15 mouse cellular contexts compared by ENCODE assay signal in the genomic region with DNA sequence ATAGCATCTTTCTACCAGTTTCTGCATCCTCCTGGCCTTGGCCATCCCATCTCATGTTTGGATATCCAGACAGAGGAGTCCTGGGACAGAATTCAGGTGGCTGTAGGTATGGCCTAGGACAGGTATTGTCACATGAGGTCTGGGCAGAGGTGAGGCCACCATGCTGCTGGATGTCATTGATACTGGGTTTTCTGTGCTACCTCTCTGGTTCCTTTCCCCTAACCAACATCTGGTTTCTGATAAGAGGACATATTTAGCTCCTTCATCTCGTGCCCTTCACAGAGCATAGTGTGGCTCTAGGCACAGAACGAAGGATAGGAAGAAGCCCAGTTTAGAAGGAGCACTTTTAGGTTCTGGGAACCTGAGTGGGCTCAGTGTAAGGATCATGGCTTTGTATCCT. TPM values are rescaled to one million over a fixed set of nuclear protein-coding genes. Genes with fewer than 3 reads are reported as not detected.
DNase-seq lines count a peak whose midpoint lies in the region; ATAC-seq and TF ChIP-seq lines count a peak whose summit lies in the region.
"Had no signal": no experiment of that assay in that cellular context is flagged by ENCODE, and none has a peak within 500 bp of the region (broad histone marks: within the 10 kb centered on the region; RNA-seq: fewer than 3 reads in every experiment).

No protein-coding gene starts in this region.

- no peak overlapping the region for H3K4me2 ChIP-seq in kidney, embryonic 16.5 days (replicated peaks; ENCODE audit: low read depth, low read length)
- peak overlapping the region; percentile 30; the same call in 1 of the 2 replicates for H3K4me2 ChIP-seq in liver, postnatal 0 days (ENCODE audit: low read depth, low read length)
- H3K4me2 ChIP-seq: forebrain, embryonic 12.5 days had no signal

- peaks cover 25% of the 10 kb centered on the region for H3K4me1 ChIP-seq in heart, adult 2 months (ENCODE audit: control insufficient read depth, insufficient read depth, low read length)
- peaks cover 9% of the 10 kb centered on the region for H3K4me1 ChIP-seq in kidney, embryonic 16.5 days (ENCODE audit: insufficient read depth, low read length)
- H3K4me1 ChIP-seq in liver, postnatal 0 days (ENCODE audit: insufficient read depth) = peaks cover 31% of the 10 kb centered on the region

- TF ChIP-seq POLR2A in heart, adult 2 months (IDR thresholded peaks at IDR 0.05; ENCODE audit: insufficient read depth, low read depth, low read length) = no peak

- H3K36me3 ChIP-seq in heart, adult 2 months (ENCODE audit: control insufficient read depth, insufficient read depth, low read length) = no peaks in the 10 kb centered on the region; the same call in 1 of the 2 replicates
- no peaks in the 10 kb centered on the region for H3K36me3 ChIP-seq in kidney, embryonic 16.5 days (ENCODE audit: insufficient read depth, low read length)
- no peaks in the 10 kb centered on the region for H3K36me3 ChIP-seq in liver, postnatal 0 days (replicated peaks; ENCODE audit: insufficient read depth, low read length)
- H3K36me3 ChIP-seq: forebrain, embryonic 12.5 days had no signal

- 24% methylated on average over 2 of the region's 2 CpGs for WGBS in heart, adult 2 months
- WGBS in kidney, embryonic 16.5 days = 82% methylated on average over 2 of the region's 2 CpGs
- WGBS in liver, postnatal 0 days (ENCODE audit: insufficient replicate concordance) = 39% methylated on average over 2 of the region's 2 CpGs

- no peak for ATAC-seq in kidney, embryonic 16.5 days (ENCODE audit: low FRiP score, low TSS enrichment)
- ATAC-seq in liver, postnatal 0 days = peak; percentile 61
- ATAC-seq: activated CD4-positive, CD25-positive, alpha-beta regulatory T cell, adult 4 months had no signal

- H3K9me3 ChIP-seq in kidney, embryonic 16.5 days (ENCODE audit: low read length) = no peaks in the 10 kb centered on the region
- no peaks in the 10 kb centered on the region for H3K9me3 ChIP-seq in liver, postnatal 0 days (ENCODE audit: low read length)
- H3K9me3 ChIP-seq: forebrain, embryonic 12.5 days had no signal

- no peaks in the 10 kb centered on the region for H3K27me3 ChIP-seq in heart, adult 2 months (ENCODE audit: control insufficient read depth, insufficient read depth, low read length)
- no peaks in the 10 kb centered on the region for H3K27me3 ChIP-seq in kidney, embryonic 16.5 days (ENCODE audit: insufficient read depth, low read length)
- H3K27me3 ChIP-seq in liver, postnatal 0 days (ENCODE audit: insufficient read depth, low read length) = no peaks in the 10 kb centered on the region
- H3K27me3 ChIP-seq: forebrain, embryonic 12.5 days had no signal

- intact Hi-C loops in heart, adult 2 months (cut with DNase I) = loop anchor here (2.0 to 5.0 kb wide), 3 partner anchors 25 to 51 kb away; no protein-coding TSS in a partner anchor
- intact Hi-C loops in heart, postnatal 36 days (cut with DNase I) = no loop called here

- H3K9ac ChIP-seq in heart, adult 2 months (ENCODE audit: low read depth, low read length) = 0 out of 2 replicates have a peak overlapping the region, but pooled peaks have one; percentile 9
- no peak overlapping the region for H3K9ac ChIP-seq in kidney, embryonic 16.5 days (replicated peaks; ENCODE audit: low read length)
- H3K9ac ChIP-seq in liver, postnatal 0 days (replicated peaks) = no peak overlapping the region
- H3K9ac ChIP-seq: forebrain, embryonic 12.5 days had no signal

- H3K79me2 ChIP-seq in heart, adult 2 months (replicated peaks; ENCODE audit: control insufficient read depth, insufficient read depth, low read length) = no peaks in the 10 kb centered on the region

- TF ChIP-seq CTCF in heart, adult 2 months (IDR thresholded peaks at IDR 0.05) = no peak
- no peak for TF ChIP-seq CTCF in liver, postnatal 0 days (IDR thresholded peaks at IDR 0.05; ENCODE audit: low read depth)

- no peak for DNase-seq in heart, adult 2 months
- DNase-seq in heart, postnatal 36 days = no peak
- DNase-seq in kidney, postnatal 25 days = no peak
- DNase-seq in c-Kit-negative CD71-positive TER-119-positive erythroid progenitor cells, embryonic 14.5 days (ENCODE audit: low read depth, low spot score) = peak; percentile 49
- no peak for DNase-seq in liver, postnatal 0 days
- no peak for DNase-seq in spleen, postnatal 36 days (ENCODE audit: low spot score in 2 of 2)
- DNase-seq in layer of hippocampus, adult 18-20 months (ENCODE audit: low spot score in 2 of 2) = no peak
- DNase-seq: B cell, adult 2 months; cerebellum, adult 9-11 months; kidney, adult 18-20 months; layer of hippocampus, adult 9-11 months; thymus, adult 2 months had no signal

- peak overlapping the region; percentile 84 for H3K27ac ChIP-seq in heart, adult 2 months
- peak overlapping the region; percentile 35; the same call in 1 of the 2 replicates for H3K27ac ChIP-seq in kidney, embryonic 16.5 days (ENCODE audit: low read length)
- H3K27ac ChIP-seq in liver, postnatal 0 days (ENCODE audit: low read depth) = peak overlapping the region; percentile 52; the same call in 1 of the 2 replicates
- H3K27ac ChIP-seq: forebrain, embryonic 12.5 days had no signal

- no peak overlapping the region for H3K4me3 ChIP-seq in heart, adult 2 months
- no peak overlapping the region for H3K4me3 ChIP-seq in kidney, embryonic 16.5 days (ENCODE audit: low read length)
- no peak overlapping the region for H3K4me3 ChIP-seq in liver, postnatal 0 days (ENCODE audit: low read depth, low read length)
- H3K4me3 ChIP-seq: forebrain, embryonic 12.5 days had no signal

- TF ChIP-seq EP300 in heart, adult 2 months (IDR thresholded peaks at IDR 0.05; ENCODE audit: insufficient read depth, low read depth, low read length) = no peak
- TF ChIP-seq EP300 in liver, postnatal 0 days (IDR thresholded peaks at IDR 0.05; ENCODE audit: low read depth) = peak; percentile 45; the same call in 1 of the 2 replicates

RNA-seq across cellular contexts. Expression of gene Podxl, which starts 28.3 kb away (rescaled TPM):
- 10 to 100 TPM; 71.6 to 90.9 TPM for total RNA-seq in heart, adult 2 months (2021)
- polyA plus RNA-seq in heart, adult 2 months (2012; rRNA removed) = 53.8 and 99.2 TPM in 2 replicates
- 10 to 100 TPM; 71.9 to 90.8 TPM for total RNA-seq in heart, postnatal 36 days (2021)
- polyA plus RNA-seq in kidney, embryonic 16.5 days (2015; fragmentation: Nextera tagmentation; extraction: Ambion mirVana) = 76.8 and 80.4 TPM in 2 replicates
- polyA plus RNA-seq in liver, postnatal 0 days (2015; fragmentation: Nextera tagmentation; extraction: Ambion mirVana) = 1.5 and 2.8 TPM in 2 replicates
- 10 to 100 TPM; 13.1 to 16.6 TPM for total RNA-seq in layer of hippocampus, adult 18-20 months (2021)
- polyA plus RNA-seq: activated CD4-positive, CD25-positive, alpha-beta regulatory T cell, adult 4 months had no signal

Comparison
In these comparisons a context has a peak if more than half of its experiments do, and no peak if none do; other contexts are left out.
1. RNA of gene Podxl, which starts 28.3 kb away (total RNA-seq): 71.6 to 90.9 TPM in heart, adult 2 months and 71.9 to 90.8 TPM in heart, postnatal 36 days; 13.1 to 16.6 TPM in layer of hippocampus, adult 18-20 months; every median in the first group is over 4 times any median in the second.
2. Peak in every context shown above with its lines, with median percentiles within 50 percentile points of each other: H3K27ac ChIP-seq.